Mouse (Mus musculus): ENCODE data around the gene Kcnj2. TPM values are rescaled to one million over a fixed set of nuclear protein-coding genes. Genes with fewer than 3 reads are reported as not detected.

The Kcnj2 gene
- total and polyA plus RNA-seq, 3 experiments = under 0.01 TPM; not detected in 2

- no peaks in the 10 kb centered on the region for H3K27me3 ChIP-seq (ENCODE audit: insufficient read depth, low read length)
- TF ChIP-seq GATA1 (IDR thresholded peaks at IDR 0.05; ENCODE audit: borderline replicate concordance, low read length) (no peak), TAL1 (conservative IDR thresholded peaks at IDR 0.05; ENCODE audit: low read depth, low read length) (no peak), CTCF (IDR thresholded peaks at IDR 0.05; ENCODE audit: low read depth, low read length) (no peak), POLR2AphosphoS5 (IDR thresholded peaks at IDR 0.05; ENCODE audit: insufficient replicate concordance, low read depth, low read length) (no peak), GATA2 (IDR thresholded peaks at IDR 0.05; ENCODE audit: borderline replicate concordance, low read depth, low read length) (no peak)
- DNase-seq (ENCODE audit: low spot score) (no peak), ATAC-seq (ENCODE audit: extremely low read depth, insufficient number of reproducible peaks, low FRiP score, poor library complexity, severe bottlenecking) (no peak)
- H3K4me1 ChIP-seq (ENCODE audit: insufficient read depth, low read depth, low read length) = no peaks in the 10 kb centered on the region
- no peak overlapping the region for H3K4me3 ChIP-seq (ENCODE audit: low read depth, low read length)
- H3K36me3 ChIP-seq (replicated peaks) = no peaks in the 10 kb centered on the region
- H3K9me3 ChIP-seq (replicated peaks) = peaks cover 25% of the 10 kb centered on the region
Observed at GRCm38 (mm10) chr11:111083009-111083408, 17.0 kb downstream of the Kcnj2 start.

- TF ChIP-seq POLR2AphosphoS5 (IDR thresholded peaks at IDR 0.05; ENCODE audit: insufficient replicate concordance, low read depth, low read length) (no peak), TAL1 (conservative IDR thresholded peaks at IDR 0.05; ENCODE audit: low read depth, low read length) (no peak), GATA2 (IDR thresholded peaks at IDR 0.05; ENCODE audit: borderline replicate concordance, low read depth, low read length) (no peak), GATA1 (IDR thresholded peaks at IDR 0.05; ENCODE audit: borderline replicate concordance, low read length) (no peak), CTCF (IDR thresholded peaks at IDR 0.05; ENCODE audit: low read depth, low read length) (no peak)
- ATAC-seq (ENCODE audit: extremely low read depth, insufficient number of reproducible peaks, low FRiP score, poor library complexity, severe bottlenecking) = no peak
- Histone ChIP-seq H3K27me3 (ENCODE audit: insufficient read depth, low read length) (no peaks in the 10 kb centered on the region), H3K4me1 (ENCODE audit: insufficient read depth, low read depth, low read length) (no peaks in the 10 kb centered on the region), H3K9me3 (replicated peaks) (peaks cover 23% of the 10 kb centered on the region), H3K36me3 (replicated peaks) (no peaks in the 10 kb centered on the region), H3K4me3 (ENCODE audit: low read depth, low read length) (no peak overlapping the region)
- DNase-seq (ENCODE audit: low spot score) = no peak
Observed at GRCm38 (mm10) chr11:111086933-111087332, 21.0 kb downstream of the Kcnj2 start.

- H3K9me3 ChIP-seq (replicated peaks) = peaks cover 21% of the 10 kb centered on the region
- DNase-seq (ENCODE audit: low spot score) = no peak
- no peak overlapping the region for H3K4me3 ChIP-seq (ENCODE audit: low read depth, low read length)
- ATAC-seq (ENCODE audit: extremely low read depth, insufficient number of reproducible peaks, low FRiP score, poor library complexity, severe bottlenecking) = no peak
- H3K4me1 ChIP-seq (ENCODE audit: insufficient read depth, low read depth, low read length) = no peaks in the 10 kb centered on the region
- H3K27me3 ChIP-seq (ENCODE audit: insufficient read depth, low read length) = no peaks in the 10 kb centered on the region
- TF ChIP-seq TAL1 (conservative IDR thresholded peaks at IDR 0.05; ENCODE audit: low read depth, low read length) (no peak), GATA1 (IDR thresholded peaks at IDR 0.05; ENCODE audit: borderline replicate concordance, low read length) (no peak), GATA2 (IDR thresholded peaks at IDR 0.05; ENCODE audit: borderline replicate concordance, low read depth, low read length) (no peak), CTCF (IDR thresholded peaks at IDR 0.05; ENCODE audit: low read depth, low read length) (no peak), POLR2AphosphoS5 (IDR thresholded peaks at IDR 0.05; ENCODE audit: insufficient replicate concordance, low read depth, low read length) (no peak)
- H3K36me3 ChIP-seq (replicated peaks) = no peaks in the 10 kb centered on the region
Observed at GRCm38 (mm10) chr11:111088226-111088625, 22.3 kb downstream of the Kcnj2 start.

GRCm38 (mm10) chr11:111088812-111089211 is 22.8 kb downstream of the Kcnj2 start:
- no peak for ATAC-seq (ENCODE audit: extremely low read depth, insufficient number of reproducible peaks, low FRiP score, poor library complexity, severe bottlenecking)

GRCm38 (mm10) chr11:111091117-111091516 is 25.2 kb downstream of the Kcnj2 start:
- DNase-seq (ENCODE audit: low spot score) = no peak

More at GRCm38 (mm10) chr11:111088812-111089211, 22.8 kb downstream of the Kcnj2 start:
- Histone ChIP-seq H3K36me3 (replicated peaks) (no peaks in the 10 kb centered on the region), H3K27me3 (ENCODE audit: insufficient read depth, low read length) (no peaks in the 10 kb centered on the region), H3K9me3 (replicated peaks) (peaks cover 20% of the 10 kb centered on the region), H3K4me1 (ENCODE audit: insufficient read depth, low read depth, low read length) (no peaks in the 10 kb centered on the region), H3K4me3 (ENCODE audit: low read depth, low read length) (no peak overlapping the region)
- TF ChIP-seq POLR2AphosphoS5 (IDR thresholded peaks at IDR 0.05; ENCODE audit: insufficient replicate concordance, low read depth, low read length) (no peak), CTCF (IDR thresholded peaks at IDR 0.05; ENCODE audit: low read depth, low read length) (no peak), TAL1 (conservative IDR thresholded peaks at IDR 0.05; ENCODE audit: low read depth, low read length) (no peak), GATA2 (IDR thresholded peaks at IDR 0.05; ENCODE audit: borderline replicate concordance, low read depth, low read length) (no peak), GATA1 (IDR thresholded peaks at IDR 0.05; ENCODE audit: borderline replicate concordance, low read length) (no peak)
- DNase-seq (ENCODE audit: low spot score) = no peak

GRCm38 (mm10) chr11:111092967-111093366 is 27.0 kb downstream of the Kcnj2 start:
- Histone ChIP-seq H3K4me1 (ENCODE audit: insufficient read depth, low read depth, low read length) (no peaks in the 10 kb centered on the region), H3K9me3 (replicated peaks) (peaks cover 17% of the 10 kb centered on the region), H3K36me3 (replicated peaks) (no peaks in the 10 kb centered on the region), H3K4me3 (ENCODE audit: low read depth, low read length) (no peak overlapping the region), H3K27me3 (ENCODE audit: insufficient read depth, low read length) (no peaks in the 10 kb centered on the region)
- TF ChIP-seq GATA1 (IDR thresholded peaks at IDR 0.05; ENCODE audit: borderline replicate concordance, low read length) = no peak
- no peak for TF ChIP-seq POLR2AphosphoS5 (IDR thresholded peaks at IDR 0.05; ENCODE audit: insufficient replicate concordance, low read depth, low read length)
- no peak for TF ChIP-seq CTCF (IDR thresholded peaks at IDR 0.05; ENCODE audit: low read depth, low read length)
- TF ChIP-seq TAL1 (conservative IDR thresholded peaks at IDR 0.05; ENCODE audit: low read depth, low read length) = no peak
- no peak for TF ChIP-seq GATA2 (IDR thresholded peaks at IDR 0.05; ENCODE audit: borderline replicate concordance, low read depth, low read length)
- ATAC-seq (ENCODE audit: extremely low read depth, insufficient number of reproducible peaks, low FRiP score, poor library complexity, severe bottlenecking) (no peak), DNase-seq (ENCODE audit: low spot score) (no peak)

More at GRCm38 (mm10) chr11:111091117-111091516, 25.2 kb downstream of the Kcnj2 start:
- H3K4me3 ChIP-seq (ENCODE audit: low read depth, low read length) = no peak overlapping the region
- H3K4me1 ChIP-seq (ENCODE audit: insufficient read depth, low read depth, low read length) = no peaks in the 10 kb centered on the region
- H3K9me3 ChIP-seq (replicated peaks) = peaks cover 17% of the 10 kb centered on the region
- ATAC-seq (ENCODE audit: extremely low read depth, insufficient number of reproducible peaks, low FRiP score, poor library complexity, severe bottlenecking) = no peak
- TF ChIP-seq POLR2AphosphoS5 (IDR thresholded peaks at IDR 0.05; ENCODE audit: insufficient replicate concordance, low read depth, low read length) (no peak), GATA2 (IDR thresholded peaks at IDR 0.05; ENCODE audit: borderline replicate concordance, low read depth, low read length) (no peak), CTCF (IDR thresholded peaks at IDR 0.05; ENCODE audit: low read depth, low read length) (no peak), TAL1 (conservative IDR thresholded peaks at IDR 0.05; ENCODE audit: low read depth, low read length) (no peak), GATA1 (IDR thresholded peaks at IDR 0.05; ENCODE audit: borderline replicate concordance, low read length) (no peak)
- no peaks in the 10 kb centered on the region for H3K27me3 ChIP-seq (ENCODE audit: insufficient read depth, low read length)
- H3K36me3 ChIP-seq (replicated peaks) = no peaks in the 10 kb centered on the region

Data from G1E (cell line).